Mouse (Mus musculus): Measurements from ENCODE around the gene Cidec.

DNA sequence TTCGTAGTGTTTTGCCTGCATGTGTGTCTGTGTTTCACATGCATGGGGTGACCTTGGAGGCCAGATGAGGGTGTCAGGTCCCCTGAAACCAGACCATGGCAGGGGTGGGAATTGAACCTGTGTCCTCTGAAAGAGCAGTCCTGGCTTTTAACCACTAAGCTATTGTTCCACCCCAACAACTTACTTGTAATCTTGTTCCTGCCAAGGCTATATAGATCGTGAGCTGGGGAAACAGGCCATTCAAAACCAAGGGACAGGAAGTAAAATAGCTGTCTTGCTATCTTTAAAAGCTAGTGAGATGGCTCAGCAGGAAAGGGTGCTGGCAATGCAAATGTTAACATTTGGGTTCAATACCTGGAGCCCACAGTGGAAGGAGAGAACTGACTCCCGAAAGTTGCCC, 5.6 kb downstream of the Cidec start:
- TF ChIP-seq RAD21 (IDR thresholded peaks at IDR 0.05; ENCODE audit: low read depth, low read length), result no peak
- no peak for TF ChIP-seq UBTF (IDR thresholded peaks at IDR 0.05; ENCODE audit: borderline replicate concordance, insufficient read depth, low read depth, low read length)
- no peak for TF ChIP-seq CTCF (IDR thresholded peaks at IDR 0.05 in 2 of 3, conservative IDR thresholded peaks at IDR 0.05 in 1 of 3; ENCODE audit: control insufficient read depth in 1 of 3, insufficient read depth in 1 of 3, low read depth in 2 of 3, low read length in 3 of 3, poor library complexity in 1 of 3, severe bottlenecking in 1 of 3)
- TF ChIP-seq MAX (IDR thresholded peaks at IDR 0.05; ENCODE audit: low read length), result no peak

Measured in MEL (cell line).